Mouse (Mus musculus) olfactory bulb, adult 2 months (tissue): ENCODE results near the gene Atp8b3.

Source experiments
- CTCF ChIP-seq: fragments of 200-500 bp; IDR thresholded peaks from 2 replicates; pipeline ENCODE4 v1.5.1; 2012; ENCODE audit warnings: low read depth, mild to moderate bottlenecking, low read length, moderate library complexity; ENCODE audit not compliant: insufficient read depth
- POLR2A ChIP-seq: fragments of 200-500 bp; IDR thresholded peaks from 2 replicates; pipeline ENCODE4 v1.6.1; 2012; ENCODE audit warnings: mild to moderate bottlenecking, low read depth, low read length, moderate library complexity; ENCODE audit not compliant: insufficient read depth

DNA sequence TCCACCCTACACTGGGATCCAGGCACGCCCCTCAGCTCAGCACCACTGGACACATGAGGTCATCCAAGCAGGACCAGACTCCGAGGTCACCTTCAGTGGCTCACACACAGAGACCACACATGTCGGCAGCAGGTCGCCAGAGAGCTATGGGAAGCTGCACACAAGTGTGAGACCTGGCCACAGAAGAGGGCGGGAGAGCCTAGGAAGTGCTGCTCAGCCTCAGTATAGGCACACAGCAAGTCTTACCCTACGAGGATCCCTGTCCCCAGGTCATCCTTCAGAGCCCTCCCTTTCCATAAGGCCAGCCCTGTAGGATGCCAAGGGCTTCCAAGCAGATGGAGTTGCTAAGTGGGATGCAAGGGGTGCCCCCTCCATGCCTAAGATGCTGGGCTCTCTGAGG lies 15.1 kb upstream of the Atp8b3 start:
- TF ChIP-seq POLR2A, result no peak
- TF ChIP-seq CTCF, result no peak
